Mouse (Mus musculus) MEL (cell line): Measurements from ENCODE around the gene Vstm2l.

Experiments
- CTCF ChIP-seq, 3 experiments: IDR thresholded peaks in 2 of 3; conservative IDR thresholded peaks in 1 of 3; 2 replicates each; pipeline ENCODE4 v1.5.1; 2011 to 2012; ENCODE audit warnings: low read length in 3 of 3, low read depth in 2 of 3, mild to moderate bottlenecking in 2 of 3, improper control_type of control experiment in 1 of 3, inconsistent platforms in 1 of 3, mixed read lengths in 1 of 3, moderate library complexity in 1 of 3; ENCODE audit not compliant: control insufficient read depth in 1 of 3, insufficient read depth in 1 of 3, poor library complexity in 1 of 3, severe bottlenecking in 1 of 3
- ELF1 ChIP-seq: IDR thresholded peaks from 2 replicates; pipeline ENCODE4 v1.6.1; 2014; ENCODE audit warnings: low read depth, mild to moderate bottlenecking, inconsistent platforms, low read length, improper control_type of control experiment, moderate library complexity
- MAX ChIP-seq: IDR thresholded peaks from 2 replicates; pipeline ENCODE4 v1.6.1; 2011; ENCODE audit warnings: low read length, improper control_type of control experiment
- MYC ChIP-seq: IDR thresholded peaks from 2 replicates; pipeline ENCODE4 v1.6.1; 2011; ENCODE audit warnings: low read depth, mild to moderate bottlenecking, low read length, improper control_type of control experiment, moderate library complexity
- NRF1 ChIP-seq: IDR thresholded peaks from 2 replicates; pipeline ENCODE4 v1.6.1; 2014; ENCODE audit warnings: low read depth, mild to moderate bottlenecking, inconsistent platforms, low read length, improper control_type of control experiment, moderate library complexity; ENCODE audit not compliant: poor library complexity, insufficient read depth, severe bottlenecking
- POLR2A ChIP-seq, 2 experiments: IDR thresholded peaks; 2 replicates each; pipeline ENCODE4 v1.6.1; 2011 to 2012; ENCODE audit warnings: low read length in 2 of 2, mild to moderate bottlenecking in 2 of 2, control low read depth in 1 of 2, improper control_type of control experiment in 1 of 2, low read depth in 1 of 2, moderate library complexity in 1 of 2; ENCODE audit not compliant: control insufficient read depth in 1 of 2, insufficient read depth in 1 of 2, poor library complexity in 1 of 2
- POLR2AphosphoS2 ChIP-seq: IDR thresholded peaks from 2 replicates; pipeline ENCODE4 v1.6.1; 2011; ENCODE audit warnings: low read length, improper control_type of control experiment
- RCOR1 ChIP-seq: IDR thresholded peaks from 2 replicates; pipeline ENCODE4 v1.6.1; 2012; ENCODE audit warnings: low read depth, mild to moderate bottlenecking, inconsistent platforms, low read length, improper control_type of control experiment
- SIN3A ChIP-seq: IDR thresholded peaks from 2 replicates; pipeline ENCODE4 v1.6.1; 2012; ENCODE audit warnings: low read length, improper control_type of control experiment, inconsistent platforms
- TBP ChIP-seq: IDR thresholded peaks from 2 replicates; pipeline ENCODE4 v1.8.0; 2011; ENCODE audit warnings: low read depth, low read length, improper control_type of control experiment
- ZMIZ1 ChIP-seq: IDR thresholded peaks from 2 replicates; pipeline ENCODE4 v1.6.1; 2012; ENCODE audit warnings: low read depth, mild to moderate bottlenecking, inconsistent platforms, low read length, improper control_type of control experiment, moderate library complexity
- ZNF384 ChIP-seq: IDR thresholded peaks from 2 replicates; pipeline ENCODE4 v1.6.1; 2012; ENCODE audit warnings: low read depth, mild to moderate bottlenecking, inconsistent platforms, low read length, improper control_type of control experiment

- TF ChIP-seq POLR2A (IDR thresholded peaks at IDR 0.05; ENCODE audit: control insufficient read depth in 1 of 2, insufficient read depth in 1 of 2, low read depth in 1 of 2, low read length in 2 of 2, poor library complexity in 1 of 2) = no peak
- TF ChIP-seq RCOR1 = no peak
- TF ChIP-seq SIN3A = no peak
- no peak for TF ChIP-seq ZNF384
- TF ChIP-seq POLR2AphosphoS2 = no peak
- no peak for TF ChIP-seq TBP
- no peak for TF ChIP-seq MAX
- TF ChIP-seq ELF1 = no peak
- no peak for TF ChIP-seq NRF1
- no peak for TF ChIP-seq ZMIZ1
- no peak for TF ChIP-seq MYC
- TF ChIP-seq CTCF (IDR thresholded peaks at IDR 0.05 in 2 of 3, conservative IDR thresholded peaks at IDR 0.05 in 1 of 3; ENCODE audit: control insufficient read depth in 1 of 3, insufficient read depth in 1 of 3, low read depth in 2 of 3, low read length in 3 of 3, poor library complexity in 1 of 3, severe bottlenecking in 1 of 3) = no peak
These were observed 23.3 kb upstream of the Vstm2l start for GRCm38 (mm10) chr2:157891166-157891565.
